22 mouse cellular contexts compared by ENCODE assay signal in genomic region chr6:34613122-34613521, GRCm38 (mm10). TPM values are rescaled to one million over a fixed set of nuclear protein-coding genes. Genes with fewer than 3 reads are reported as not detected.
A peak's percentile ranks its signal among the peaks of the same experiment; 100 is the strongest.
DNase-seq lines count a peak whose midpoint lies in the region; ATAC-seq and TF ChIP-seq lines count a peak whose summit lies in the region.
"Had no signal": no experiment of that assay in that cellular context is flagged by ENCODE, and none has a peak within 500 bp of the region (broad histone marks: within the 10 kb centered on the region; RNA-seq: fewer than 3 reads in every experiment).

No protein-coding gene starts in this region.

- H3K4me1 ChIP-seq in heart, embryonic 10.5 days: peaks cover 57% of the 10 kb centered on the region
- H3K4me1 ChIP-seq in stomach, embryonic 14.5 days (ENCODE audit: control insufficient read depth, insufficient read depth, low read length): peaks cover 24% of the 10 kb centered on the region
- peaks cover 6% of the 10 kb centered on the region for H3K4me1 ChIP-seq in stomach, postnatal 0 days (replicated peaks; ENCODE audit: control insufficient read depth, insufficient read depth)
- H3K4me1 ChIP-seq in embryonic fibroblast, embryonic 13.5 days (ENCODE audit: control insufficient read depth, insufficient read depth, low read length): peaks cover 42% of the 10 kb centered on the region
- peaks cover 12% of the 10 kb centered on the region; the same call in 1 of the 2 replicates for H3K4me1 ChIP-seq in hindbrain, embryonic 12.5 days

- 74% methylated on average over 5 of the region's 5 CpGs for WGBS in heart, embryonic 10.5 days
- 81% methylated on average over 5 of the region's 5 CpGs for WGBS in stomach, embryonic 14.5 days
- 76% methylated on average over 5 of the region's 5 CpGs for WGBS in stomach, postnatal 0 days
- 88% methylated on average over 5 of the region's 5 CpGs for WGBS in hindbrain, embryonic 12.5 days

- no peak for TF ChIP-seq CTCF in stomach, postnatal 0 days (IDR thresholded peaks at IDR 0.05; ENCODE audit: low read depth)
- no peak for TF ChIP-seq CTCF in embryonic fibroblast, embryonic 13.5 days (IDR thresholded peaks at IDR 0.05; ENCODE audit: borderline replicate concordance, insufficient read depth, low read length)

- H3K27me3 ChIP-seq in heart, embryonic 10.5 days (ENCODE audit: insufficient read depth, poor library complexity, severe bottlenecking): no peaks in the 10 kb centered on the region
- no peaks in the 10 kb centered on the region for H3K27me3 ChIP-seq in stomach, embryonic 14.5 days (ENCODE audit: control insufficient read depth, insufficient read depth, low read length)
- H3K27me3 ChIP-seq in stomach, postnatal 0 days (ENCODE audit: control insufficient read depth, insufficient read depth, low read length): no peaks in the 10 kb centered on the region
- H3K27me3 ChIP-seq in hindbrain, embryonic 12.5 days: no peaks in the 10 kb centered on the region
- H3K27me3 ChIP-seq: CH12.LX; heart, embryonic 15.5 days; intestine, embryonic 15.5 days; Patski had no signal

- no peaks in the 10 kb centered on the region for H3K36me3 ChIP-seq in heart, embryonic 10.5 days
- no peaks in the 10 kb centered on the region for H3K36me3 ChIP-seq in stomach, embryonic 14.5 days (ENCODE audit: control insufficient read depth, insufficient read depth, low read length)
- H3K36me3 ChIP-seq in stomach, postnatal 0 days (ENCODE audit: control insufficient read depth, insufficient read depth, low read length): no peaks in the 10 kb centered on the region
- H3K36me3 ChIP-seq in hindbrain, embryonic 12.5 days: no peaks in the 10 kb centered on the region
- H3K36me3 ChIP-seq: forebrain, embryonic 10.5 days; heart, embryonic 15.5 days; intestine, embryonic 15.5 days had no signal

- ATAC-seq in stomach, embryonic 14.5 days (ENCODE audit: insufficient number of reproducible peaks, insufficient read depth, low FRiP score, low read depth): no peak
- ATAC-seq in stomach, postnatal 0 days (ENCODE audit: low FRiP score, low TSS enrichment): no peak
- no peak for ATAC-seq in hindbrain, embryonic 12.5 days (ENCODE audit: low FRiP score)
- ATAC-seq in megakaryocyte progenitor cell, adult 5-6 weeks (replicated peaks; ENCODE audit: poor library complexity): no peak
- ATAC-seq: activated CD4-positive, CD25-positive, alpha-beta regulatory T cell, adult 4 months; forebrain, embryonic 14.5 days; intestine, embryonic 15.5 days; Patski had no signal

- no peak overlapping the region for H3K4me3 ChIP-seq in heart, embryonic 10.5 days
- H3K4me3 ChIP-seq in stomach, embryonic 14.5 days (ENCODE audit: low read depth, low read length): no peak overlapping the region
- no peak overlapping the region for H3K4me3 ChIP-seq in stomach, postnatal 0 days (ENCODE audit: low read depth, low read length)
- no peak overlapping the region for H3K4me3 ChIP-seq in embryonic fibroblast, embryonic 13.5 days (ENCODE audit: insufficient read depth, low read length)
- H3K4me3 ChIP-seq in hindbrain, embryonic 12.5 days: no peak overlapping the region
- H3K4me3 ChIP-seq: erythroblast, embryonic 14.5 days; forebrain, embryonic 10.5 days; heart, adult 2 months; heart, embryonic 15.5 days; intestine, embryonic 15.5 days had no signal

- no peak overlapping the region for H3K4me2 ChIP-seq in stomach, embryonic 14.5 days (replicated peaks; ENCODE audit: low read depth, low read length)
- H3K4me2 ChIP-seq in stomach, postnatal 0 days (replicated peaks; ENCODE audit: low read depth): no peak overlapping the region
- no peak overlapping the region for H3K4me2 ChIP-seq in hindbrain, embryonic 12.5 days (replicated peaks)
- H3K4me2 ChIP-seq: heart, embryonic 15.5 days; hindbrain, embryonic 14.5 days; intestine, embryonic 15.5 days had no signal

- H3K9me3 ChIP-seq in heart, embryonic 10.5 days: no peaks in the 10 kb centered on the region
- H3K9me3 ChIP-seq in stomach, embryonic 14.5 days (ENCODE audit: control insufficient read depth, low read depth, low read length): no peaks in the 10 kb centered on the region
- no peaks in the 10 kb centered on the region for H3K9me3 ChIP-seq in stomach, postnatal 0 days (ENCODE audit: control insufficient read depth, low read length)
- no peaks in the 10 kb centered on the region for H3K9me3 ChIP-seq in hindbrain, embryonic 12.5 days (replicated peaks)
- H3K9me3 ChIP-seq: forebrain, embryonic 10.5 days; heart, embryonic 15.5 days; intestine, embryonic 15.5 days had no signal

- intact Hi-C loops in heart, postnatal 36 days (cut with DNase I): loop anchor here (5.0 kb wide), 1 partner anchor 74 kb away; no protein-coding TSS in a partner anchor

- H3K9ac ChIP-seq in stomach, embryonic 14.5 days (replicated peaks; ENCODE audit: low read depth, low read length): no peak overlapping the region
- H3K9ac ChIP-seq in stomach, postnatal 0 days (ENCODE audit: low read length): no peak overlapping the region
- no peak overlapping the region for H3K9ac ChIP-seq in hindbrain, embryonic 12.5 days
- H3K9ac ChIP-seq: heart, embryonic 15.5 days; hindbrain, embryonic 14.5 days; intestine, embryonic 15.5 days had no signal

- TF ChIP-seq POLR2A in embryonic fibroblast, embryonic 13.5 days (IDR thresholded peaks at IDR 0.05; ENCODE audit: low read depth, low read length): no peak

- no peak for DNase-seq in heart, embryonic 10.5 days (ENCODE audit: low spot score)
- no peak for DNase-seq in heart, postnatal 36 days
- no peak for DNase-seq in stomach, postnatal 0 days (ENCODE audit: low spot score)
- DNase-seq: adrenal gland, postnatal 14 days; cerebellum, adult 11-12 months; cerebellum, adult 9-11 months; heart, adult 2 months; heart, postnatal 4 days; kidney, adult 18-20 months had no signal

- H3K27ac ChIP-seq in heart, embryonic 10.5 days: peak overlapping the region; percentile 37; the same call in 1 of the 2 replicates
- peak overlapping the region; percentile 10; the same call in 1 of the 2 replicates for H3K27ac ChIP-seq in stomach, embryonic 14.5 days (ENCODE audit: low read length)
- H3K27ac ChIP-seq in stomach, postnatal 0 days (replicated peaks): no peak overlapping the region
- H3K27ac ChIP-seq in embryonic fibroblast, embryonic 13.5 days (ENCODE audit: insufficient read depth, low read length): peak overlapping the region; percentile 7; the same call in 1 of the 2 replicates
- no peak overlapping the region for H3K27ac ChIP-seq in hindbrain, embryonic 12.5 days
- H3K27ac ChIP-seq: hindbrain, embryonic 14.5 days; intestine, embryonic 15.5 days had no signal

- no peak for TF ChIP-seq EP300 in stomach, postnatal 0 days (optimal IDR thresholded peaks at IDR 0.05)

RNA-seq across cellular contexts. Expression of gene Cald1, which starts 14.8 kb away (rescaled TPM):
- polyA plus RNA-seq in heart, embryonic 10.5 days (2016; fragmentation: Nextera tagmentation; extraction: Ambion mirVana): 123 and 189 TPM in 2 replicates
- 10 to 100 TPM; 49.3 to 55.6 TPM for total RNA-seq in heart, postnatal 36 days (2021)
- 366 and 368 TPM in 2 replicates for polyA plus RNA-seq in stomach, embryonic 14.5 days (2014; fragmentation: Nextera tagmentation; extraction: Ambion mirVana)
- polyA plus RNA-seq in stomach, postnatal 0 days (2015; fragmentation: Nextera tagmentation; extraction: Ambion mirVana): 199 and 301 TPM in 2 replicates
- 1,420 and 1,765 TPM in 2 replicates for polyA plus RNA-seq in embryonic fibroblast, embryonic 13.5 days (2011; ENCODE audit: insufficient read length, low read depth, missing spikeins)
- 175 and 198 TPM in 2 replicates for polyA plus RNA-seq in hindbrain, embryonic 12.5 days (2016; fragmentation: Nextera tagmentation; extraction: Ambion mirVana)
- 0.05 and 0.17 TPM in 2 replicates for total RNA-seq in megakaryocyte progenitor cell, adult 5-6 weeks (2015)
- total RNA-seq in megakaryocyte progenitor cell, adult 5-6 weeks (2017): not detected in 2 replicates
- polyA plus RNA-seq: activated CD4-positive, CD25-positive, alpha-beta regulatory T cell, adult 4 months had no signal

Comparison
In these comparisons a context has a peak if more than half of its experiments do, and no peak if none do; other contexts are left out.
1. H3K27ac ChIP-seq: peak in heart, embryonic 10.5 days (single experiment), stomach, embryonic 14.5 days (single experiment) and embryonic fibroblast, embryonic 13.5 days (single experiment); none in stomach, postnatal 0 days (single experiment) and hindbrain, embryonic 12.5 days (single experiment).